Mouse (Mus musculus): Measurements from ENCODE around the gene Fastkd5.

Gene Fastkd5

GRCm38 (mm10) chr2:130641351-130642025, 11.7 kb upstream of the Fastkd5 start:
- CTCF ChIA-PET: no interaction called here
- POLR2A ChIA-PET: interaction anchor here in 3 of 4 experiments (0.6 to 3.6 kb wide), 14 partner anchors 9 to 349 kb away, joined by 3 to 35 read pairs (median 4); partner anchors contain the start of genes Ddrgk1 (in 2 of the 3), Itpa (in 2 of the 3) and Slc4a11 (in 2 of the 3)

GRCm38 (mm10) chr2:130639276-130639675, 9.4 kb upstream of the Fastkd5 start:
- CTCF ChIA-PET: interaction anchor here in 1 of 4 experiments (1.0 to 1.7 kb wide), 2 partner anchors 25 to 58 kb away, joined by 4 read pairs; partner anchors contain the start of genes Ddrgk1 and Slc4a11
- POLR2A ChIA-PET: interaction anchor here (0.6 to 2.9 kb wide), 11 partner anchors 9 to 395 kb away, joined by 3 to 30 read pairs (median 4); partner anchors contain the start of genes Ddrgk1 (in 2 of the 4), Fastkd5 (in 1 of the 4), Itpa (in 1 of the 4) and Mrps26 (in 1 of the 4)

GRCm38 (mm10) chr2:130638101-130638611, 8.3 kb upstream of the Fastkd5 start:
- POLR2A ChIA-PET: interaction anchor here in 3 of 4 experiments (0.8 to 6.8 kb wide), 24 partner anchors 8 to 364 kb away, joined by 3 to 30 read pairs (median 4); partner anchors contain the start of genes Ddrgk1 (in 3 of the 3), Itpa (in 3 of the 3), Mrps26 (in 2 of the 3) and Nop56 (in 2 of the 3)
- CTCF ChIA-PET: interaction anchor here in 3 of 4 experiments (0.5 to 1.4 kb wide), 8 partner anchors 8 to 347 kb away, joined by 3 to 6 read pairs (median 3); partner anchors contain the start of genes Ddrgk1 (in 1 of the 3) and Itpa (in 1 of the 3)

- CTCF ChIA-PET: interaction anchor here in 1 of 4 experiments (0.7 to 2.0 kb wide), 3 partner anchors 9 to 133 kb away, joined by 3 to 5 read pairs (median 4); no protein-coding TSS in a partner anchor
- POLR2A ChIA-PET: interaction anchor here (0.7 to 6.8 kb wide), 17 partner anchors 10 to 551 kb away, joined by 3 to 34 read pairs (median 4); partner anchors contain the start of genes Ddrgk1 (in 3 of the 4), Itpa (in 2 of the 4), Cdc25b (in 1 of the 4) and Nop56 (in 1 of the 4)
These were observed 6.0 kb upstream of the Fastkd5 start for GRCm38 (mm10) chr2:130635847-130636246.

GRCm38 (mm10) chr2:130634739-130635411, 5.0 kb upstream of the Fastkd5 start:
- CTCF ChIA-PET: interaction anchor here in 1 of 4 experiments (0.7 to 2.0 kb wide), 3 partner anchors 32 to 134 kb away, joined by 4 to 5 read pairs (median 4); no protein-coding TSS in a partner anchor
- POLR2A ChIA-PET: interaction anchor here (0.6 to 6.8 kb wide), 15 partner anchors 11 to 552 kb away, joined by 3 to 34 read pairs (median 4); partner anchors contain the start of genes Ddrgk1 (in 3 of the 4), Itpa (in 2 of the 4), Cdc25b (in 1 of the 4) and Nop56 (in 1 of the 4)

- CTCF ChIA-PET: interaction anchor here in 1 of 4 experiments (2.0 kb wide), 1 partner anchor 32 kb away, joined by 5 read pairs; no protein-coding TSS in a partner anchor
- POLR2A ChIA-PET: interaction anchor here (0.6 to 6.8 kb wide), 14 partner anchors 12 to 314 kb away, joined by 3 to 34 read pairs (median 4); partner anchors contain the start of genes Ddrgk1 (in 3 of the 4), Itpa (in 2 of the 4) and Slc4a11 (in 2 of the 4)
These were observed 4.3 kb upstream of the Fastkd5 start for GRCm38 (mm10) chr2:130634006-130634738.

- POLR2A ChIA-PET: interaction anchor here in 3 of 4 experiments (0.6 to 6.8 kb wide), 13 partner anchors 9 to 315 kb away, joined by 3 to 34 read pairs (median 4); partner anchors contain the start of genes Ddrgk1 (in 3 of the 3), Slc4a11 (in 2 of the 3), Itpa (in 1 of the 3) and Lzts3 (in 1 of the 3)
- CTCF ChIA-PET: no interaction called here
These were observed 3.3 kb upstream of the Fastkd5 start for GRCm38 (mm10) chr2:130632887-130633675.

GRCm38 (mm10) chr2:130632416-130632815, 2.6 kb upstream of the Fastkd5 start:
- POLR2A ChIA-PET: interaction anchor here in 3 of 4 experiments (0.9 to 6.8 kb wide), 9 partner anchors 10 to 73 kb away, joined by 3 to 34 read pairs (median 4); partner anchors contain the start of genes Ddrgk1 (in 2 of the 3), Itpa (in 1 of the 3), Lzts3 (in 1 of the 3) and Slc4a11 (in 1 of the 3)
- CTCF ChIA-PET: no interaction called here

GRCm38 (mm10) chr2:130629080-130629838, 568 bp downstream of the Fastkd5 start:
- POLR2A ChIA-PET: interaction anchor here in 3 of 4 experiments (0.6 to 1.5 kb wide), 7 partner anchors 9 to 205 kb away, joined by 3 to 6 read pairs (median 4); partner anchors contain the start of genes Ddrgk1 (in 2 of the 3), Pced1a (in 1 of the 3) and Vps16 (in 1 of the 3)
- CTCF ChIA-PET: interaction anchor here in 2 of 4 experiments (1.0 to 2.0 kb wide), 3 partner anchors 16 to 87 kb away, joined by 3 to 10 read pairs (median 4); partner anchors contain the start of gene Mrps26 (in 1 of the 2)

GRCm38 (mm10) chr2:130628424-130628823, 1.4 kb downstream of the Fastkd5 start:
- ChIA-PET POLR2A (interaction anchor here in 2 of 4 experiments (0.7 to 1.2 kb wide), 3 partner anchors 9 to 1507 kb away, joined by 4 read pairs; no protein-coding TSS in a partner anchor), CTCF (interaction anchor here (0.6 to 2.0 kb wide), 12 partner anchors 10 to 1549 kb away, joined by 3 to 12 read pairs (median 4); partner anchors contain the start of genes Lzts3 (in 1 of the 4) and Mrps26 (in 1 of the 4))

GRCm38 (mm10) chr2:130618972-130619371, 10.9 kb downstream of the Fastkd5 start:
- POLR2A ChIA-PET: no interaction called here
- CTCF ChIA-PET: interaction anchor here in 1 of 4 experiments (0.7 kb wide), 1 partner anchor 125 kb away, joined by 4 read pairs; no protein-coding TSS in a partner anchor

GRCm38 (mm10) chr2:130613091-130613490, 16.7 kb downstream of the Fastkd5 start:
- POLR2A ChIA-PET: interaction anchor here in 2 of 4 experiments (0.6 to 2.1 kb wide), 9 partner anchors 8 to 84 kb away, joined by 3 to 8 read pairs (median 4); partner anchors contain the start of genes Slc4a11 (in 2 of the 2), Ddrgk1 (in 1 of the 2) and Lzts3 (in 1 of the 2)
- CTCF ChIA-PET: interaction anchor here (0.5 to 1.7 kb wide), 21 partner anchors 8 to 583 kb away, joined by 3 to 10 read pairs (median 3); partner anchors contain the start of genes Ddrgk1 (in 1 of the 4), Itpa (in 1 of the 4) and Lzts3 (in 1 of the 4)

- POLR2A ChIA-PET: no interaction called here
These were observed 27.6 kb downstream of the Fastkd5 start for GRCm38 (mm10) chr2:130602195-130602594.

GRCm38 (mm10) chr2:130598399-130598798, 31.4 kb downstream of the Fastkd5 start:
- ChIA-PET CTCF (interaction anchor here in 2 of 4 experiments (0.6 to 1.7 kb wide), 4 partner anchors 10 to 209 kb away, joined by 4 to 7 read pairs (median 6); partner anchors contain the start of gene Mrps26 (in 1 of the 2)), POLR2A (interaction anchor here in 1 of 4 experiments (0.9 to 2.3 kb wide), 3 partner anchors 9 to 10 kb away, joined by 3 to 12 read pairs (median 3); no protein-coding TSS in a partner anchor)

More at GRCm38 (mm10) chr2:130602195-130602594, 27.6 kb downstream of the Fastkd5 start:
- CTCF ChIA-PET: no interaction called here

Data from embryonic stem cell, embryonic (primary cell).